Mouse (Mus musculus) ovary, adult 10 weeks (tissue): ENCODE results near the gene Lman1l. TPM values are rescaled to one million over a fixed set of nuclear protein-coding genes. Genes with fewer than 3 reads are reported as not detected.

Experiments used
- polyA plus RNA-seq: library from polyadenylated mRNA; stranded (reverse); fragments of 350-450 nt; fragmentation: Illumina TruSeq; extraction: RNeasy Lipid Tissue Mini Kit (QIAGEN cat#74804); gene quantifications from one replicate; pipeline ENCODE4 v1.2.3, GENCODE M21; 2014

Lman1l gene
- polyA plus RNA-seq = not detected

GRCm38 (mm10) chr9:57620674-57621073, at the start of gene Lman1l:
TSS of gene Lman1l (minus strand) at chr9:57620774.

GRCm38 (mm10) chr9:57653283-57653682, 32.7 kb upstream of the Lman1l start, which contains the start of gene Csk:
TSS of gene Csk (minus strand) at chr9:57653631.

GRCm38 (mm10) chr9:57606139-57606851, 14.3 kb downstream of the Lman1l start, which contains the start of gene Cplx3:
TSS of gene Cplx3 (minus strand) at chr9:57606281.

GRCm38 (mm10) chr9:57589224-57590126, 31.1 kb downstream of the Lman1l start, which contains the start of gene Ulk3:
TSS of gene Ulk3 (plus strand) at chr9:57589452.

GRCm38 (mm10) chr9:57560861-57561710, 59.5 kb downstream of the Lman1l start, which contains the start of gene Scamp2:
TSS of gene Scamp2 (plus strand) at chr9:57560943.

Other genes with a start within 250 kb of the Lman1l start
- 2.3 TPM for gene Ppcdc, start 180.7 kb downstream of the Lman1l start, polyA plus RNA-seq
- 3.6 TPM for gene Scamp5, start 152.7 kb downstream of the Lman1l start, polyA plus RNA-seq
- gene Rpp25, start 116.7 kb downstream of the Lman1l start, polyA plus RNA-seq = 1.9 TPM
- gene Cox5a, start 99.5 kb downstream of the Lman1l start, polyA plus RNA-seq = 247 TPM
- gene Fam219b, start 83.2 kb downstream of the Lman1l start, polyA plus RNA-seq = 7.9 TPM
- 8.7 TPM for gene Mpi, start 68.0 kb downstream of the Lman1l start, polyA plus RNA-seq
- 16.2 TPM for gene Scamp2, start 59.8 kb downstream of the Lman1l start, polyA plus RNA-seq
- 4.5 TPM for gene Ulk3, start 31.3 kb downstream of the Lman1l start, polyA plus RNA-seq
- gene Cplx3, start 14.5 kb downstream of the Lman1l start, polyA plus RNA-seq = not detected
- 3.6 TPM for gene Csk, start 32.9 kb upstream of the Lman1l start, polyA plus RNA-seq
- gene Cyp1a2, start 62.9 kb upstream of the Lman1l start, polyA plus RNA-seq = not detected
- gene Cyp1a1, start 67.2 kb upstream of the Lman1l start, polyA plus RNA-seq = not detected
- gene Edc3, start 87.8 kb upstream of the Lman1l start, polyA plus RNA-seq = 5.1 TPM
- 46.3 TPM for gene Clk3, start 145.1 kb upstream of the Lman1l start, polyA plus RNA-seq
- 0.86 TPM for gene Arid3b, start 216.0 kb upstream of the Lman1l start, polyA plus RNA-seq